Mouse (Mus musculus) liver, adult 2 months (tissue): ENCODE data around the gene Camkk1.

Source experiments
- CTCF ChIP-seq: fragments of 200-500 bp; IDR thresholded peaks from 2 replicates; pipeline ENCODE4 v1.5.1; 2011; ENCODE audit warnings: low read depth, low read length, control low read depth
- POLR2A ChIP-seq: fragments of 200-500 bp; IDR thresholded peaks from 2 replicates; pipeline ENCODE4 v1.6.1; 2011; ENCODE audit warnings: low read length, control low read depth; ENCODE audit not compliant: insufficient read depth; ENCODE audit errors: extremely low read depth

DNA sequence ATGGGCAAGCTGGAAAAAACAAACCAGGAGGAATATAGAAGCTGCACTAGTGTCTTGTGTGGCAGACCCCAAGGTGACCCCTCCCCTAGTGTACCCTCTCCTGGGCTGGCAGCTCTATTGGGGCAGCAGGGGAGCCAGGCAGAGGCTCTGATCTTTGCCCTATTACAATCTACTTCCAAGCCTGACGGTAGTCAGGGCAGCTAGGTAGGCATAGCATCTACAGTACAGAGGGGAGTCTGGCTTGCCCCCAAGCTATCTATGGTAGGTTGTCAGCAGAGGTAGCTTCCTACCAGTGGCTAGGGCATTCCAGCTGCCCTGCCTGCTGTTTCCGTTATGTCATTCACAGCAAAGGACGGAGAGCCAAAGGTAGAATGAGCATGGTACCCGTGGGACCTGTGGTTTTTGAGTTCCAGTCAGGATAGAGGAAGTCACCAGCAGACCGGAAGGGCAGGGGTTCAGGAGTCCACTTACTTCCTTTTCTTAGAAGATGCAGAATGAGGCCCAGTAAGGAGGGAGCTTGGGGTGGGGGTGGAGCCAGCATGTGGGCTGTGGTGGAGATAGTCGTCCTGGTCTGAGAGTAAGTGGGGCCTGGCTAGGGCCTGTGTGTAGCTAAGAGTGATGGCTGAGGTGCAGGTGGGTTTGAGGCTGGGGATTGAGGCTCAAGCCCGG is 5.6 kb downstream of the Camkk1 start:
- TF ChIP-seq CTCF (no peak), POLR2A (no peak)
